Mouse (Mus musculus): ENCODE measurements at regions not wholly inside any gene's neighbourhood (a gene's known extent, or its start where the extent isn't known, plus 50 kb on each side); places are given as distances from the start of the nearest gene placed in this dataset.

- H3K36me3 ChIP-seq (replicated peaks; ENCODE audit: insufficient read depth, low read length) = no peaks in the 10 kb centered on the region
- no peak for TF ChIP-seq CTCF (IDR thresholded peaks at IDR 0.05; ENCODE audit: low read depth)
- no peak for TF ChIP-seq EP300 (IDR thresholded peaks at IDR 0.05; ENCODE audit: low read depth)
- no peak for DNase-seq
- H3K4me3 ChIP-seq (ENCODE audit: low read depth, low read length) = no peak overlapping the region
- no peak overlapping the region for H3K27ac ChIP-seq (ENCODE audit: low read depth)
- no peak for ATAC-seq
- H3K4me2 ChIP-seq (ENCODE audit: low read depth, low read length) = no peak overlapping the region
- no peaks in the 10 kb centered on the region for H3K9me3 ChIP-seq (ENCODE audit: low read length)
- H3K4me1 ChIP-seq (ENCODE audit: insufficient read depth) = no peaks in the 10 kb centered on the region
- WGBS (ENCODE audit: insufficient replicate concordance) = 60% methylated on average over 3 of the region's 3 CpGs
- no peaks in the 10 kb centered on the region for H3K27me3 ChIP-seq (ENCODE audit: insufficient read depth, low read length)
- H3K9ac ChIP-seq (replicated peaks) = no peak overlapping the region
Measured at GRCm38 (mm10) chr3:134102151-134102738, 134.0 kb upstream of the Cxxc4 start.

- Histone ChIP-seq H3K27ac (ENCODE audit: low read depth) (no peak overlapping the region), H3K27me3 (ENCODE audit: insufficient read depth, low read length) (no peaks in the 10 kb centered on the region), H3K9me3 (ENCODE audit: low read length) (no peaks in the 10 kb centered on the region), H3K36me3 (replicated peaks; ENCODE audit: insufficient read depth, low read length) (no peaks in the 10 kb centered on the region), H3K4me3 (ENCODE audit: low read depth, low read length) (no peak overlapping the region), H3K4me1 (ENCODE audit: insufficient read depth) (no peaks in the 10 kb centered on the region), H3K4me2 (ENCODE audit: low read depth, low read length) (no peak overlapping the region), H3K9ac (replicated peaks) (no peak overlapping the region)
- TF ChIP-seq EP300 (IDR thresholded peaks at IDR 0.05; ENCODE audit: low read depth) (no peak), CTCF (IDR thresholded peaks at IDR 0.05; ENCODE audit: low read depth) (no peak)
- DNase-seq (no peak), ATAC-seq (no peak)
- WGBS (ENCODE audit: insufficient replicate concordance) = 69% methylated on average over 1 of the region's 1 CpGs
Measured at GRCm38 (mm10) chr3:134104625-134105024, 131.7 kb upstream of the Cxxc4 start.

GRCm38 (mm10) chr3:134105112-134105511 is 131.2 kb upstream of the Cxxc4 start:
- Histone ChIP-seq H3K27me3 (ENCODE audit: insufficient read depth, low read length) (no peaks in the 10 kb centered on the region), H3K9ac (replicated peaks) (no peak overlapping the region), H3K4me1 (ENCODE audit: insufficient read depth) (no peaks in the 10 kb centered on the region), H3K4me3 (ENCODE audit: low read depth, low read length) (no peak overlapping the region), H3K27ac (ENCODE audit: low read depth) (no peak overlapping the region), H3K36me3 (replicated peaks; ENCODE audit: insufficient read depth, low read length) (no peaks in the 10 kb centered on the region), H3K4me2 (ENCODE audit: low read depth, low read length) (no peak overlapping the region), H3K9me3 (ENCODE audit: low read length) (no peaks in the 10 kb centered on the region)
- ATAC-seq (no peak), DNase-seq (no peak)
- TF ChIP-seq EP300 (IDR thresholded peaks at IDR 0.05; ENCODE audit: low read depth) (no peak), CTCF (IDR thresholded peaks at IDR 0.05; ENCODE audit: low read depth) (no peak)
- WGBS (ENCODE audit: insufficient replicate concordance) = 65% methylated on average over 2 of the region's 2 CpGs

GRCm38 (mm10) chr3:134105567-134105966 is 130.7 kb upstream of the Cxxc4 start:
- no peak overlapping the region for H3K27ac ChIP-seq (ENCODE audit: low read depth)
- H3K4me3 ChIP-seq (ENCODE audit: low read depth, low read length) = no peak overlapping the region
- H3K27me3 ChIP-seq (ENCODE audit: insufficient read depth, low read length) = no peaks in the 10 kb centered on the region
- WGBS (ENCODE audit: insufficient replicate concordance) = 55% methylated on average over 3 of the region's 3 CpGs
- TF ChIP-seq CTCF (IDR thresholded peaks at IDR 0.05; ENCODE audit: low read depth) = no peak
- TF ChIP-seq EP300 (IDR thresholded peaks at IDR 0.05; ENCODE audit: low read depth) = no peak
- H3K9me3 ChIP-seq (ENCODE audit: low read length) = no peaks in the 10 kb centered on the region
- H3K36me3 ChIP-seq (replicated peaks; ENCODE audit: insufficient read depth, low read length) = no peaks in the 10 kb centered on the region
- no peak for DNase-seq
- no peak overlapping the region for H3K4me2 ChIP-seq (ENCODE audit: low read depth, low read length)
- no peak for ATAC-seq
- H3K9ac ChIP-seq (replicated peaks) = no peak overlapping the region
- H3K4me1 ChIP-seq (ENCODE audit: insufficient read depth) = no peaks in the 10 kb centered on the region

GRCm38 (mm10) chr3:134114501-134114900 is 121.8 kb upstream of the Cxxc4 start:
- Histone ChIP-seq H3K4me2 (ENCODE audit: low read depth, low read length) (no peak overlapping the region), H3K9me3 (ENCODE audit: low read length) (no peaks in the 10 kb centered on the region), H3K27me3 (ENCODE audit: insufficient read depth, low read length) (no peaks in the 10 kb centered on the region), H3K9ac (replicated peaks) (no peak overlapping the region), H3K4me3 (ENCODE audit: low read depth, low read length) (no peak overlapping the region), H3K4me1 (ENCODE audit: insufficient read depth) (no peaks in the 10 kb centered on the region), H3K36me3 (replicated peaks; ENCODE audit: insufficient read depth, low read length) (no peaks in the 10 kb centered on the region), H3K27ac (ENCODE audit: low read depth) (no peak overlapping the region)
- DNase-seq (no peak), ATAC-seq (no peak)
- 58% methylated on average over 1 of the region's 1 CpGs for WGBS (ENCODE audit: insufficient replicate concordance)
- no peak for TF ChIP-seq EP300 (IDR thresholded peaks at IDR 0.05; ENCODE audit: low read depth)
- TF ChIP-seq CTCF (IDR thresholded peaks at IDR 0.05; ENCODE audit: low read depth) = no peak

- H3K9ac ChIP-seq (replicated peaks) = no peak overlapping the region
- no peak overlapping the region for H3K27ac ChIP-seq (ENCODE audit: low read depth)
- TF ChIP-seq CTCF (IDR thresholded peaks at IDR 0.05; ENCODE audit: low read depth) (no peak), EP300 (IDR thresholded peaks at IDR 0.05; ENCODE audit: low read depth) (no peak)
- no peak for DNase-seq
- no peaks in the 10 kb centered on the region for H3K27me3 ChIP-seq (ENCODE audit: insufficient read depth, low read length)
- no peaks in the 10 kb centered on the region for H3K9me3 ChIP-seq (ENCODE audit: low read length)
- no peaks in the 10 kb centered on the region for H3K36me3 ChIP-seq (replicated peaks; ENCODE audit: insufficient read depth, low read length)
- no peak for ATAC-seq
- 84% methylated on average over 4 of the region's 4 CpGs for WGBS (ENCODE audit: insufficient replicate concordance)
- no peak overlapping the region for H3K4me2 ChIP-seq (ENCODE audit: low read depth, low read length)
- H3K4me3 ChIP-seq (ENCODE audit: low read depth, low read length) = no peak overlapping the region
- no peaks in the 10 kb centered on the region for H3K4me1 ChIP-seq (ENCODE audit: insufficient read depth)
Measured at GRCm38 (mm10) chr3:134115007-134115406, 121.3 kb upstream of the Cxxc4 start.

- Histone ChIP-seq H3K27ac (ENCODE audit: low read depth) (no peak overlapping the region), H3K4me2 (ENCODE audit: low read depth, low read length) (no peak overlapping the region), H3K4me1 (ENCODE audit: insufficient read depth) (no peaks in the 10 kb centered on the region), H3K27me3 (ENCODE audit: insufficient read depth, low read length) (no peaks in the 10 kb centered on the region), H3K9ac (replicated peaks) (no peak overlapping the region), H3K4me3 (ENCODE audit: low read depth, low read length) (no peak overlapping the region), H3K9me3 (ENCODE audit: low read length) (no peaks in the 10 kb centered on the region), H3K36me3 (replicated peaks; ENCODE audit: insufficient read depth, low read length) (no peaks in the 10 kb centered on the region)
- 61% methylated on average over 4 of the region's 4 CpGs for WGBS (ENCODE audit: insufficient replicate concordance)
- no peak for ATAC-seq
- TF ChIP-seq EP300 (IDR thresholded peaks at IDR 0.05; ENCODE audit: low read depth) (no peak), CTCF (IDR thresholded peaks at IDR 0.05; ENCODE audit: low read depth) (peak; percentile 25)
- no peak for DNase-seq
Measured at GRCm38 (mm10) chr3:134118898-134119297, 117.4 kb upstream of the Cxxc4 start.

Data from liver, postnatal 0 days (tissue).